Mouse (Mus musculus) forebrain, postnatal 0 days (tissue): ENCODE data around the gene Gm15140. TPM values are rescaled to one million over a fixed set of nuclear protein-coding genes. Genes with fewer than 3 reads are reported as not detected.
"Not testable (repeated sequence)": the region's sequence is repeated elsewhere in the genome, so short reads cannot be mapped to it uniquely, and the experiment has no call there.

Source experiments
- ATAC-seq: fragments of 200-750 bp; cut with Nextera tagmentation; 2 replicates; pipeline ENCODE4 v1.8.0; 2017; ENCODE audit warnings: mild to moderate bottlenecking, moderate library complexity
- DNase-seq: peaks from one replicate; pipeline ENCODE4 v3.0.0-alpha.2; 2015
- H3K27ac ChIP-seq: fragments of 300-500 bp; sonication (generic); 2 replicates; pipeline ENCODE4 v1.5.1; 2014; ENCODE audit warnings: low read depth, mild to moderate bottlenecking, antibody characterized with exemption, low read length, moderate library complexity, mixed read lengths
- H3K27me3 ChIP-seq: fragments of 300-500 bp; sonication (generic); 2 replicates; pipeline ENCODE4 v1.6.1; 2014; ENCODE audit warnings: mild to moderate bottlenecking, low read length, mixed read lengths; ENCODE audit not compliant: insufficient read depth
- H3K36me3 ChIP-seq: fragments of 300-500 bp; sonication (generic); 2 replicates; pipeline ENCODE4 v1.6.1; 2014; ENCODE audit warnings: mild to moderate bottlenecking, moderate library complexity; ENCODE audit not compliant: insufficient read depth
- H3K4me1 ChIP-seq: fragments of 300-500 bp; sonication (generic); 2 replicates; pipeline ENCODE4 v1.6.1; 2014; ENCODE audit warnings: antibody characterized with exemption; ENCODE audit not compliant: insufficient read depth
- H3K4me2 ChIP-seq: fragments of 300-500 bp; sonication (generic); 2 replicates; pipeline ENCODE4 v1.6.1; 2014; ENCODE audit warnings: low read depth, mild to moderate bottlenecking, moderate library complexity
- H3K4me3 ChIP-seq: fragments of 300-500 bp; sonication (generic); 2 replicates; pipeline ENCODE4 v1.5.1; 2014; ENCODE audit warnings: low read depth, low read length, mixed read lengths
- H3K9ac ChIP-seq: fragments of 300-500 bp; sonication (generic); 2 replicates; pipeline ENCODE4 v1.6.1; 2014; ENCODE audit warnings: mild to moderate bottlenecking
- H3K9me3 ChIP-seq: fragments of 300-500 bp; sonication (generic); 2 replicates; pipeline ENCODE4 v1.6.1; 2016; ENCODE audit warnings: low read length
- WGBS: fragments of 180-500 bp; shearing (Covaris S2); extraction: QIAGEN DNeasy Blood & Tissue Kit; methylation state at CpG from one replicate; pipeline ENCODE4 v1.1.7; 2014; 5-methylcytosine and 5-hydroxymethylcytosine counted together
- polyA plus RNA-seq: library from polyadenylated mRNA; unstranded; fragments of >200 nt; fragmentation: Nextera tagmentation; extraction: Ambion mirVana; gene quantifications from 2 replicates; pipeline ENCODE4 v1.2.1, GENCODE M21; 2015
- total RNA-seq: library from RNA; depleted of rRNA; stranded (reverse); fragments of >200 nt; gene quantifications from 2 replicates; pipeline ENCODE4 v1.2.3, GENCODE M21; 2014; rRNA removed

Gene Gm15140
- total RNA-seq (not detected in 2 replicates), polyA plus RNA-seq (not detected in 2 replicates)

GRCm38 (mm10) chrX:154120585-154120984 is at the start of gene Gm15140:
Gm15140 (minus strand) TSS chrX:154120685.
- H3K27me3 ChIP-seq, H3K4me3 ChIP-seq, DNase-seq, ATAC-seq, H3K9me3 ChIP-seq, H3K4me1 ChIP-seq, H3K4me2 ChIP-seq, H3K36me3 ChIP-seq, H3K9ac ChIP-seq, H3K27ac ChIP-seq: not testable (repeated sequence)
- 85% methylated on average over 1 of the region's 1 CpGs for WGBS

Other genes with a start within 250 kb of the Gm15140 start
- not detected in 2 replicates for gene Samt1, start 108.0 kb downstream of the Gm15140 start, total RNA-seq
- gene Samt1, start 108.0 kb downstream of the Gm15140 start, polyA plus RNA-seq: not detected in 2 replicates
- gene 4921511M17Rik, start 86.9 kb downstream of the Gm15140 start, total RNA-seq: not detected in 2 replicates
- not detected in 2 replicates for gene 4921511M17Rik, start 86.9 kb downstream of the Gm15140 start, polyA plus RNA-seq
- not detected in 2 replicates for gene Gm10057, start 65.6 kb downstream of the Gm15140 start, total RNA-seq
- gene Gm10057, start 65.6 kb downstream of the Gm15140 start, polyA plus RNA-seq: not detected in 2 replicates
- not detected in 2 replicates for gene 4930524N10Rik, start 222.7 kb upstream of the Gm15140 start, total RNA-seq
- not detected in 2 replicates for gene 4930524N10Rik, start 222.7 kb upstream of the Gm15140 start, polyA plus RNA-seq